Mouse (Mus musculus): ENCODE results near the gene Rapsn. TPM values are rescaled to one million over a fixed set of nuclear protein-coding genes. Genes with fewer than 3 reads are reported as not detected.

Gene Rapsn
- total RNA-seq, 2 experiments from 2014 or later = 19.3 to 23.3 TPM

GRCm38 (mm10) chr2:91080784-91081513 is 45.5 kb downstream of the Rapsn start:
- no peak for DNase-seq

- DNase-seq = no peak
These were observed 46.6 kb downstream of the Rapsn start, which contains the start of gene Spi1 for GRCm38 (mm10) chr2:91081775-91082695. TSS of gene Spi1 (plus strand) at chr2:91082390.

GRCm38 (mm10) chr2:91082844-91083243 is 47.4 kb downstream of the Rapsn start:
- peak; percentile 54 for DNase-seq

- no peak for DNase-seq
These were observed 48.0 kb downstream of the Rapsn start for GRCm38 (mm10) chr2:91083366-91083940.

GRCm38 (mm10) chr2:91084179-91084820 is 48.9 kb downstream of the Rapsn start:
- DNase-seq = no peak

GRCm38 (mm10) chr2:91085494-91086391 is 50.3 kb downstream of the Rapsn start:
- no peak for DNase-seq

GRCm38 (mm10) chr2:91086392-91087237 is 51.2 kb downstream of the Rapsn start:
- DNase-seq = no peak

GRCm38 (mm10) chr2:91087453-91087852 is 52.0 kb downstream of the Rapsn start:
- DNase-seq = no peak

- DNase-seq = no peak
These were observed 53.6 kb downstream of the Rapsn start for GRCm38 (mm10) chr2:91088987-91089386.

GRCm38 (mm10) chr2:91090208-91090607 is 54.8 kb downstream of the Rapsn start:
- DNase-seq = no peak

GRCm38 (mm10) chr2:91090827-91091226 is 55.4 kb downstream of the Rapsn start:
- DNase-seq = no peak

Other genes with a start within 250 kb of the Rapsn start
- 100 to 1,000 TPM; 189 to 191 TPM for gene Mtch2, start 188.5 kb upstream of the Rapsn start, total RNA-seq (2021)
- gene C1qtnf4, start 149.8 kb upstream of the Rapsn start, total RNA-seq (2021) = 1 to 10 TPM; 7.4 to 7.8 TPM
- 10 to 100 TPM; 18.2 to 18.8 TPM for gene Kbtbd4, start 130.9 kb upstream of the Rapsn start, total RNA-seq (2021)
- 100 to 1,000 TPM; 538 to 543 TPM for gene Ndufs3, start 130.8 kb upstream of the Rapsn start, total RNA-seq (2021)
- 100 to 1,000 TPM; 135 to 145 TPM for gene Celf1, start 95.2 kb upstream of the Rapsn start, total RNA-seq (2021)
- 100 to 1,000 TPM; 240 to 248 TPM for gene Psmc3, start 18.4 kb downstream of the Rapsn start, total RNA-seq (2021)
- 10 to 100 TPM; 32.6 to 36.8 TPM for gene Slc39a13, start 34.8 kb downstream of the Rapsn start, total RNA-seq (2021)
- gene Spi1, start 46.8 kb downstream of the Rapsn start, total RNA-seq (2021) = 1 to 10 TPM; 2.7 to 3.5 TPM
- 1,000 to 10,000 TPM; 1,781 to 1,857 TPM for gene Mybpc3, start 82.5 kb downstream of the Rapsn start, total RNA-seq (2021)
- gene Madd, start 148.2 kb downstream of the Rapsn start, total RNA-seq (2021) = 1 to 10 TPM; 5.2 to 5.5 TPM
- 1 to 10 TPM; 1.6 to 2.7 TPM for gene Nr1h3, start 167.2 kb downstream of the Rapsn start, total RNA-seq (2021)
- 10 to 100 TPM; 21.0 to 21.8 TPM for gene Acp2, start 167.3 kb downstream of the Rapsn start, total RNA-seq (2021)
- gene Ddb2, start 201.4 kb downstream of the Rapsn start, total RNA-seq (2021) = 1 to 10 TPM; 5.0 to 5.1 TPM
- 10 to 100 TPM; 90.5 to 99.5 TPM for gene Pacsin3, start 220.3 kb downstream of the Rapsn start, total RNA-seq (2021)
- 10 to 100 TPM; 64.1 to 67.4 TPM for gene Arfgap2, start 229.4 kb downstream of the Rapsn start, total RNA-seq (2021)